Mouse (Mus musculus): ENCODE data around the gene 4933407L21Rik. TPM values are rescaled to one million over a fixed set of nuclear protein-coding genes. Genes with fewer than 3 reads are reported as not detected.

The 4933407L21Rik gene
- total RNA-seq, 1 experiment: 0.09 TPM

GRCm38 (mm10) chr1:85894748-85895360, 33.4 kb upstream of the 4933407L21Rik start:
- peak; percentile 49 for DNase-seq (ENCODE audit: low read depth, low spot score)
- Histone ChIP-seq H3K4me1 (ENCODE audit: control insufficient read depth in 2 of 2, insufficient read depth in 2 of 2, low read length in 2 of 2, poor library complexity in 1 of 2) (peaks cover 0 to 22% of the 10 kb centered on the region in 2 experiments; a peak in 2 of 4 replicates), H3K9ac (ENCODE audit: insufficient read depth, low read depth, low read length, poor library complexity, severe bottlenecking) (peak overlapping the region; percentile 70), H3K27ac (ENCODE audit: insufficient read depth, low read depth, low read length, poor library complexity, severe bottlenecking) (0 out of 2 replicates have a peak overlapping the region, but pooled peaks have one; percentile 12), H3K36me3 (ENCODE audit: control insufficient read depth, insufficient read depth, low read length, poor library complexity, severe bottlenecking) (no peaks in the 10 kb centered on the region), H3K4me3 (ENCODE audit: insufficient read depth in 1 of 2, low read depth in 1 of 2, low read length in 2 of 2, poor library complexity in 1 of 2, severe bottlenecking in 1 of 2) (peak overlapping the region; percentile 86 to 89), H3K9me3 (ENCODE audit: control insufficient read depth, insufficient read depth, low read depth, low read length) (no peaks in the 10 kb centered on the region)
- no peak for TF ChIP-seq HCFC1 (IDR thresholded peaks at IDR 0.05; ENCODE audit: borderline replicate concordance, insufficient read depth, low read length)
- no peak for TF ChIP-seq MAFK (IDR thresholded peaks at IDR 0.05; ENCODE audit: insufficient read depth, low read depth, low read length)
- TF ChIP-seq ZNF384 (IDR thresholded peaks at IDR 0.05; ENCODE audit: low read depth, low read length): no peak
- no peak for TF ChIP-seq ZC3H11A (IDR thresholded peaks at IDR 0.05; ENCODE audit: borderline replicate concordance, low read depth, low read length)
- TF ChIP-seq CHD2 (IDR thresholded peaks at IDR 0.05; ENCODE audit: low read depth, low read length): no peak
- in situ Hi-C loops (cut with MboI; ENCODE audit: low sequenced_read_pairs in 2 of 2, unreplicated experiment in 2 of 2): no loop called here

- Histone ChIP-seq H3K36me3 (ENCODE audit: control insufficient read depth, insufficient read depth, low read length, poor library complexity, severe bottlenecking) (no peaks in the 10 kb centered on the region), H3K4me3 (ENCODE audit: insufficient read depth in 1 of 2, low read depth in 1 of 2, low read length in 2 of 2, poor library complexity in 1 of 2, severe bottlenecking in 1 of 2) (peak overlapping the region; percentile 86 to 89), H3K27ac (ENCODE audit: insufficient read depth, low read depth, low read length, poor library complexity, severe bottlenecking) (0 out of 2 replicates have a peak overlapping the region, but pooled peaks have one; percentile 12), H3K4me1 (ENCODE audit: control insufficient read depth in 2 of 2, insufficient read depth in 2 of 2, low read length in 2 of 2, poor library complexity in 1 of 2) (peaks cover 0 to 22% of the 10 kb centered on the region in 2 experiments; a peak in 2 of 4 replicates), H3K9me3 (ENCODE audit: control insufficient read depth, insufficient read depth, low read depth, low read length) (no peaks in the 10 kb centered on the region), H3K9ac (ENCODE audit: insufficient read depth, low read depth, low read length, poor library complexity, severe bottlenecking) (peak overlapping the region; percentile 70)
- no peak for TF ChIP-seq ZC3H11A (IDR thresholded peaks at IDR 0.05; ENCODE audit: borderline replicate concordance, low read depth, low read length)
- no peak for DNase-seq (ENCODE audit: low read depth, low spot score)
- in situ Hi-C loops (cut with MboI; ENCODE audit: low sequenced_read_pairs in 2 of 2, unreplicated experiment in 2 of 2): no loop called here
Measured at GRCm38 (mm10) chr1:85895391-85895837, 32.9 kb upstream of the 4933407L21Rik start.

- peaks cover 0 to 22% of the 10 kb centered on the region in 2 experiments; a peak in 2 of 4 replicates for H3K4me1 ChIP-seq (ENCODE audit: control insufficient read depth in 2 of 2, insufficient read depth in 2 of 2, low read length in 2 of 2, poor library complexity in 1 of 2)
- TF ChIP-seq ZNF384 (IDR thresholded peaks at IDR 0.05; ENCODE audit: low read depth, low read length) (no peak), MAFK (IDR thresholded peaks at IDR 0.05; ENCODE audit: insufficient read depth, low read depth, low read length) (no peak), ZC3H11A (IDR thresholded peaks at IDR 0.05; ENCODE audit: borderline replicate concordance, low read depth, low read length) (no peak), HCFC1 (IDR thresholded peaks at IDR 0.05; ENCODE audit: borderline replicate concordance, insufficient read depth, low read length) (no peak), CHD2 (IDR thresholded peaks at IDR 0.05; ENCODE audit: low read depth, low read length) (no peak)
- no peak overlapping the region for H3K9ac ChIP-seq (ENCODE audit: insufficient read depth, low read depth, low read length, poor library complexity, severe bottlenecking)
- no peak overlapping the region for H3K4me3 ChIP-seq (ENCODE audit: insufficient read depth in 1 of 2, low read depth in 1 of 2, low read length in 2 of 2, poor library complexity in 1 of 2, severe bottlenecking in 1 of 2)
- no peaks in the 10 kb centered on the region; the same call in 1 of the 2 replicates for H3K36me3 ChIP-seq (ENCODE audit: control insufficient read depth, insufficient read depth, low read length, poor library complexity, severe bottlenecking)
- in situ Hi-C loops (cut with MboI; ENCODE audit: low sequenced_read_pairs in 2 of 2, unreplicated experiment in 2 of 2): no loop called here
- no peaks in the 10 kb centered on the region for H3K9me3 ChIP-seq (ENCODE audit: control insufficient read depth, insufficient read depth, low read depth, low read length)
- no peak overlapping the region for H3K27ac ChIP-seq (ENCODE audit: insufficient read depth, low read depth, low read length, poor library complexity, severe bottlenecking)
- DNase-seq (ENCODE audit: low read depth, low spot score): no peak
Measured at GRCm38 (mm10) chr1:85896110-85896509, 32.2 kb upstream of the 4933407L21Rik start.

- in situ Hi-C loops (cut with MboI; ENCODE audit: low sequenced_read_pairs in 2 of 2, unreplicated experiment in 2 of 2): no loop called here
- peaks cover 0 to 22% of the 10 kb centered on the region in 2 experiments; a peak in 2 of 4 replicates for H3K4me1 ChIP-seq (ENCODE audit: control insufficient read depth in 2 of 2, insufficient read depth in 2 of 2, low read length in 2 of 2, poor library complexity in 1 of 2)
- H3K27ac ChIP-seq (ENCODE audit: insufficient read depth, low read depth, low read length, poor library complexity, severe bottlenecking): no peak overlapping the region
- TF ChIP-seq ZC3H11A (IDR thresholded peaks at IDR 0.05; ENCODE audit: borderline replicate concordance, low read depth, low read length) (no peak), ZNF384 (IDR thresholded peaks at IDR 0.05; ENCODE audit: low read depth, low read length) (no peak), CHD2 (IDR thresholded peaks at IDR 0.05; ENCODE audit: low read depth, low read length) (no peak), HCFC1 (IDR thresholded peaks at IDR 0.05; ENCODE audit: borderline replicate concordance, insufficient read depth, low read length) (no peak), MAFK (IDR thresholded peaks at IDR 0.05; ENCODE audit: insufficient read depth, low read depth, low read length) (no peak)
- H3K4me3 ChIP-seq (ENCODE audit: insufficient read depth in 1 of 2, low read depth in 1 of 2, low read length in 2 of 2, poor library complexity in 1 of 2, severe bottlenecking in 1 of 2): no peak overlapping the region
- H3K9me3 ChIP-seq (ENCODE audit: control insufficient read depth, insufficient read depth, low read depth, low read length): no peaks in the 10 kb centered on the region
- no peaks in the 10 kb centered on the region; the same call in 1 of the 2 replicates for H3K36me3 ChIP-seq (ENCODE audit: control insufficient read depth, insufficient read depth, low read length, poor library complexity, severe bottlenecking)
- H3K9ac ChIP-seq (ENCODE audit: insufficient read depth, low read depth, low read length, poor library complexity, severe bottlenecking): no peak overlapping the region
- no peak for DNase-seq (ENCODE audit: low read depth, low spot score)
Measured at GRCm38 (mm10) chr1:85896781-85897700, 31.2 kb upstream of the 4933407L21Rik start.
